Mouse (Mus musculus): Measurements from ENCODE around the gene Grin3b.

The Grin3b gene

DNA sequence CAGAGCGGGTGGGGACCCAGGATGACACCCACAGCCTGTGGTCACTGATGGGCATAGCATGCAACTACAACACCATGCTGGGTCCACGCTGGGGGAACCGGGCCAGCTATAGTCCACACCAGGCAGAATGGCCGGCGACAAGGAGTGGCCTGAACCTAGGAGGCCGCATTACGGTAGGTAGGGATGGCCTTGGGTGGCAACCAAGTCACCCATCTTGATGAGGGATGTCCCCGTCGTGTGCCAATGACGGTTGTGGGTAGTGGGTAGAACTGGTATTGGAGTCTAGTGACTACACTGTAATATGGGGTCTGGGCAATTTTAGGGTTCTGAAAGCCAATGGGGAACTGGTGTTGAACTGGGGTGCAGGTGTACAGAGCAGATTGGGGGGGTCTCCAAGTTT lies 46.4 kb downstream of the Grin3b start:
- DNase-seq (ENCODE audit: low spot score in 2 of 2), result no peak

DNA sequence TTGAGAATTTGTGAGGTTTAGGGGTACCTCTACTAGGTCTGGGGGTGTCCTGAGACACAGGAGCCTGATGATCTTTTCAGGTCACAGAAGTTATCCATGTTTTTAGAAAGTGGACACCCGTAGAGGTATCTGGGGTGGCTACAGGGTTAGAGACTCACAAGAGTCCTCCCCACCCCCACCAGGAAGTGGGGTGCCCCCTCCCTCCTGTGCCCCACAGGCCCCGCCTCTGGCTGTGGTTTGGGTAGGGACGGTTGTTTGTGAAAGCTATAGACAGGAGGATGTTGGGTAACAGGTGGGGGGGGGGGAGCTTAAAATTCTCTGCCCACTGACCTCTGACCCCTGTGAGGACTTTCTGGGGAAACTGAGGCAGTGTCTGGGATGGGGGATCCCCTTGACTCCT lies 46.8 kb downstream of the Grin3b start:
- peak; percentile 95 to 98 for DNase-seq (ENCODE audit: low spot score in 2 of 2)

DNA sequence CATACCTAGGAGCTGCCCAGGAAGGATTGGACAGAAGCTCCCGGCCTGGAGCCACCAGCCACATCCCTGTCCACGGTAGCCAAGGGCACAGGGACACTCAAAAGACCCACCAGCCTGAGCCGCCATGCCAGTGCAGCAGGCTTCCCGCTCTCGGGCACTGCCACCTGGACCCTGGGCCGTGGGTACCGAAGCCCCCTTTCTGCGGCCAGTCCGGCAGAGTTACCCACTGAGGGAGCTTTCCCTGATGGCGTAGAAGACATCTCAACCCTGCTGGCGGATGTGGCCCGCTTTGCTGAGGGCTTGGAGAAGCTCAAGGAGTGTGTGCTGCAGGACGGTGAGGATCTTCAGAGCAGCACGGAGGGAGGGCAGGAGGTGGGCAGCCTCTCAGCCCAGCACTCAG lies 47.3 kb downstream of the Grin3b start:
- DNase-seq (ENCODE audit: low spot score in 2 of 2), result peak; percentile 56 to 60

DNA sequence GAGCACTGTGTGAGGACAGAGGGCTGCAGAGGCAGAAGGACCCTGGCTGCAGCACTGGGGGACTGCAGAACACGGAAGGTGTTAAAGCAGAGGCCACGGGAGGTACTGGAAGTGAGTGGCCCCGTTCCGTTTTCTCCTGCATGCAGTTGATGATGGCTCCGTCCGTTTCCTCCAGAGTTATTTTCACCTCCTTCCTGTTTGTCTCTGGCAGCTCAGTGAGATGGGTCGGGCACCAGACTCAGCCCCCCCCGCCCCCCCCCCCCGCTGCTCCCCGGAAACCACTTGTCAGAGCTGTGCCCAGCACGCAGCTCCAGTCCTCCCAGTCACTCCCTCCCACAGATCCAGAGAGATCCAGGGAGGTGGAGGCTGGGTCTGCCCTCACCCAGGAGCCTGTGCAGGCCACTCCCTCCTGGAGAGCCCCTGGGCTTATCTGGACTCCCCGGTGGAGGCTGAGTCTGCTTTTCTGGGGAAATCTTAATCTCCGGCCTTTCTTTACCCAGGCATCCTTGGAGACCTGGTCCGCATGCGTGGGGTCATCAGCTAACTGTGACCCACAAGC lies 48.3 kb downstream of the Grin3b start:
- peak; percentile 51 to 58 for DNase-seq (ENCODE audit: low spot score in 2 of 2)

DNA sequence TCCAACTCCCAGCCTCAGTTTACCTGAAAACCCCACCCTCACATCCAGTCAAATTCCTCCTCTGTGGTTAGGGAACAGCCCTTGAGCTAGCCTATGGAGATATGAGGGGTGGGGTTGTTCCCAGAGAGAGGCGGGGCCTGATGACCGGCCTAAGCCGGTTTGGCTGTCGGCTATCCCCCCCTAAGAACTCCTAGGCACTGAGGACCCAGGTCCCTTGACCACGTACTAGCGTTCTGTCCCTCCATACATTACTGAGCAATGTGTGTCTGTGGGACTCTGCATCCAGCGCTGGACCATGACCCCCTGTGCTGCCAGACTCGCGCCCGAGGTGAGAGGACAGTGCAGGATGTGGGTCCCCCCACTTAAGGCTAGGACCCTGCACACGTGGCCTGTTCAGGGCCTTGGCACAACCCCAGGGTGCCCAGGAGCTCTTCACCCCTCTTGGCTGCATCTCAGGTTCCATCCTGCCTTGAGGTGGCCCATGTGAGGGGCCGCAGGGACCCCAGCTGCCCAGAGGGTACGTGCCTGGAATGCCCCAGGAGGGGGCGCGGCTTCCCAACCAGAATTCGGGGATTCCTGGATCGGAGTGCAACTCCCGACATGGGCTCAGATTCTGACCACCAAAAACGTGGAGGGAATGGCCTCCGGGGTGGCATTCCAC lies 49.1 kb downstream of the Grin3b start:
- no peak for DNase-seq (ENCODE audit: low spot score in 2 of 2)

DNA sequence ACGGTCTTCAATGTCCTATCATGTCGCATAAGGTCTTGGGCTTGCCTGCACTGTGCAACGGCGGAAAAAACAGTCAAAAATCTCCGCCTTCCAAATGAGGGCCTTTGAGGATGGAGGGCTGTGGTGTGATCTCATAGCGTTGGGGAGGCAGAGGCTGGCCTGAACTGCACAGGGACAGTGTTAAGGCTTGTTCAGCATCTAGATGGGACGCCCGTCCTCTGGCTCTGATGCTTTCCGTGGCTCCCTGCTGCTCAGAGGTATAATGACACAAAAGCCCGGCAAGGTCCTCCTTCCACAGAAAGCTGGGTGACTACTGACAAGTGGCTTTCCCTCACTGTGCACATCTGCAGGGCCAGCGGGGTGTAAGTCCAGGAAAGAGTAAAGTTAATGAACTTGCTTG lies 49.7 kb downstream of the Grin3b start:
- DNase-seq (ENCODE audit: low spot score in 2 of 2), result no peak

DNA sequence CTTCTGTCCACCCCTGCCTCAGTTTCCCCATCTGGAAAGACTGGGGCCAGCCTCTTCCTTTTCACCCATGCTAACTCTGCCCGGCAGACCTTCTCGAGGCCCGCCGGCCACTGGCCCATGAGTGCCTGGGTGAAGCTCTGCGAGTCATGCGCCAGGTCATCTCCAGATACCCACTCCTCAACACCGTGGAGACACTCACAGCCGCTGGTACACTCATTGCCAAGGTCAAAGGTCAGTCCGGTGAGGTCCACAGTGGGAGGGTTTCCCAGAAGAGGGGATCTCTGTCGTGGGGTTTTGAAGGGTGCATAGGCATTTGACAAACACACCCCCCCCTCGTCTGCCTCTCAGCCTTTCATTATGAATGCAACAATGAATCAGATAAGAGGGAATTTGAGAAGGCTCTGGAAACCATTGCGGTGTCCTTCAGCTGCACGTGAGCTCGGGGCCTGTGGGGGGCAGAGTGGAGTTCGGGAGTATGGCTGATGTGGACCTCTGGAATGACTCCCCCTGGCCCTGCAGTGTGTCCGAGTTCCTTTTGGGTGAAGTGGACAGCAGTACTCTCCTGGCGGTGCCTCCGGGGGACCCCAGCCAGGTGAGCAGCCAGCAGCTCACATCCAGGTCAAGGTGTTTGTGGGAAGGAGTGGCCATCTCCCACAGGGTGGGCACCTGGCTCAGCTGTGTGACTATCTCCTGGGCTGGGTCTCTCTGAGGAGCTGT lies 50.2 kb downstream of the Grin3b start:
- DNase-seq (ENCODE audit: low spot score in 2 of 2), result no peak

DNA sequence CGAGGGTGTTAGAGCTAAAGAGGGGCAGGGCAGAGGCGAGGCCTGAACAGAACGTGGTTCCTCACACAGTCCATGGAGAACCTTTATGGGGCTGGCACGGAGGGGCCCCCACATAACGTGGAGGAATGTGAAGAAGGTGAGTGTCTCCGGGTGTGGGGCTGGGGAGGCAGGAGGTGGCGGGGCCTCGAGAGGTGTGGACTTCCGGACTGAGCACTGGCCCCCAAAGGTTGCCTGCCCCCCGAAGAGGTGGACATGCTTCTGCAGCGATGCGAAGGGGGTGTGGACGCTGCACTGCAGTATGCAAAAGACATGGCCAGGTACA lies 50.8 kb downstream of the Grin3b start:
- DNase-seq (ENCODE audit: low spot score in 2 of 2), result no peak

DNA sequence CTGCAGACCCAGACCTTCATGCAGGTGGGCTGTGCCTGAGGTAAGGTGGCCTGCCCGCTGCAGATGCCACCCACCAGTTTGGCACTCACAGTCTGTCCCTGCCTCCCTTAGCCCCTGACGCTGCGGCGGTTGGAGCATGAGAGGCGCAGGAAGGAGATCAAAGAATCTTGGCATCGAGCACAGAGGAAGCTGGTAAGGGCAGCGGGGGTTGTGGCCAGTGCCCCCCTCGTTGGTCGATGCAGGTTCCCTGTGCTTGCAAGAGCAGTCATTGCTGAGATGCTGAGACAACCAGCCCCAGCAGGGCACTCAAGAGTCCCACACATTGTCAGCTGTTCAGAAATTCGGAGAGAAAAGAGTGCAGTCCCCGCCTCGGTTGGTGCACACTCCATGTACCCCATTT lies 51.6 kb downstream of the Grin3b start:
- DNase-seq (ENCODE audit: low spot score in 2 of 2), result peak in 1 of 2 experiments; percentile 52

DNA sequence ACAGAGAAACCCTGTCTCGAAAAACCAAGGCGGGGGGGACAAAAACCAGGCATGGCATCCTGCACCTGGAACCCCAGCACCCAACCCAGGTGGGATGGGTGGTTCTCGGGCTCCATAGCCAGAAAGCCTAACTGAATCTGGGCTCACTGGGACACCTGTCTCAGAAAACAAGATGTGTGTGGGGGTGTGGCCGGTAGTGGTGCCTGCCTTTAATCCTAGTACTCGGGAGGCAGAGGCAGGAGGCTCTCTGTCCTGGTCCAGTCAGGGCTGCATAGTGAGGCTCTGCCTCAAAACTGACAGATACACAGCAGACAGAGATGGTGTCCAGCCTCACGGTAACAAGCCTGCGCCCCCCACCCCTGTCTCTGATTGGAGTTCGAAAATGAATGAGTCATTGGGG lies 52.3 kb downstream of the Grin3b start:
- DNase-seq (ENCODE audit: low spot score in 2 of 2), result peak in 1 of 2 experiments; percentile 20

DNA sequence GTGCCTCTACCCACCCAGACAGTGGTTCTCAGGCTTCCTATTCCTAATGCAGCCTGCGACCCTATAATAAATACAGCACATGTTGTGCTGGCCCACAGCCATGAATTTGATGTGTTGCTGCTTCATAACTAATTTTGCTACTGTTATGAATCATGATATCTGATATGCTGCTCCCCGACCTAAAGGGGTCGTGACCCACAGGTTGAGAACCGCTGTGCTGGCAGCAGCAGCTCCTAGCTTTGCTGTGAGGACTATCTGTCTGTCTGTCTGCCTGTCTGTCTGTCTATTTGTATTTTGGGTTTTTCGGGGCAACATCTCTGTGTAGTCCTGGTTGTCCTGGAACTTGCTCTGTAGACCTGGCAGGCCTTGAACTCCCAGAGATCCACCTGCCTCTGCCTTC lies 53.2 kb downstream of the Grin3b start:
- no peak for DNase-seq (ENCODE audit: low spot score in 2 of 2)

DNA sequence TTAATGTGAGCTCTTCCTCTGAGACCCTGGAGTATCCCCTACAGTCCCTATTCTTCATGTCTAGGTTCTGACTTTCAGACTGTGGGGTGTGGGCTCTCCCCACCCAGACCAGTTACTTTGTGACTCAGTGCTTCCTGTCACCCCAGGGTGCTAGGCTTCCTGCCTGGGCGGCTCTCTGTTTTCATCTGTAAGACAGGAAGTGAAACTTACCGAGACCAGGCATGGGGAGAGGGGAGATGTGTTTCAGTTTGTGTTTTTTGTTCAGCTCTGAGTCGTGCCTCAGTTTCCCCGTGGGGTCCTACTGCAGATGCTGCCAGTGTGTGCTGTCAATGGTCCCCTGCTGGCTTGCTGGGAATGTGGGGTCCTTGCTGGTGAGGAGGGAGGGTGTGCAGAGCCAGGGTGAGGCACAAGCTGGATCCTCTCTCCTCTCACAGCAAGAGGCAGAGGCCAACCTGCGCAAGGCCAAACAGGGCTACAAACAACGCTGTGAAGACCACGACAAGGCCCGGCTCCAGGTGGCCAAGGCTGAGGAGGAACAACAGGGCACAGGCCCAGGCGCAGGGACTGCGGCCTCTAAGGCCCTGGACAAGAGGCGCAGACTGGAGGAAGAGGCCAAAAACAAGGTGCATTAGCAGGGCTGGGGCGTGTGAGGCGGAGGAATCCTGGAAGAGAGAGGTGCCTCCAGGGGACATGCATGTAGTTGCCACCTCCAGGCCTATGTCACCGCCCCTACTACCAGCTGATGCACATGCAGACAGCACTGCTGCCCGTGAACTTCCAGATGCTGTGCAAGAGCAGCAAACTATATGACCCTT lies 53.9 kb downstream of the Grin3b start:
- DNase-seq (ENCODE audit: low spot score in 2 of 2), result peak; percentile 79

DNA sequence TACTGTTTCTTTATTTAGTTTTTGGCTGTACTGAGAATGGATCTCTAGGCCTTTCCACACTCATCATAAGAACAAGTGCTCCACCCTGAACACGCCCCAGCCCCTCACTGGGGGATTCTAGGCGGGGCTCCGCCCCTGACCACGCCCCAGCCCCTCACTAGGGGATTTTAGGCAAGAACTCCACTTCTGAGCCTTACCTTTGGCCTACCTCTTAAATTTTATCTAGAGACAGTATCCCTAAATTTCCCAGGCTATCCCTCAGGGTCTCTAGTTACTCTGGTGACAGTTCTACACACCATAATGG lies 54.5 kb downstream of the Grin3b start:
- peak in 1 of 2 experiments; percentile 31 for DNase-seq (ENCODE audit: low spot score in 2 of 2)

DNA sequence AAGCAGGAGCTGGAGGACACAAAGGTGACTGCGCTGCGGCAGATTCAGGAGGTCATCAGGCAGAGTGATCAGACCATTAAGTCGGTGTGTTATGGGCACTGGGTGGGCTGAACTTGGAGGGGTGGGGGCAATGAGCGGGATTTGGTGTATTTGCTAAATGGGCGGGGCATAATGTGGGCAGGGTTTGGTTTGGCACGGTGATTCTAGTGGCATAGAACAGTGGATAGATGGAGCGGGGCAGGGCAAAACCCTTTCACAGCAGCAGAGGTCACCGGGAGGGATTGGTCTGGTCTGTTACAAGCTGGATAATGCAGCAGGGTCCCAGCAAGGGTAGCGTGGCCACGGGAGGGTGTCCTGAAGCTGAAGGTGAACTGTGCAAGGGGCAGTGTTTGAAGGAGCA lies 54.9 kb downstream of the Grin3b start:
- no peak for DNase-seq (ENCODE audit: low spot score in 2 of 2)

DNA sequence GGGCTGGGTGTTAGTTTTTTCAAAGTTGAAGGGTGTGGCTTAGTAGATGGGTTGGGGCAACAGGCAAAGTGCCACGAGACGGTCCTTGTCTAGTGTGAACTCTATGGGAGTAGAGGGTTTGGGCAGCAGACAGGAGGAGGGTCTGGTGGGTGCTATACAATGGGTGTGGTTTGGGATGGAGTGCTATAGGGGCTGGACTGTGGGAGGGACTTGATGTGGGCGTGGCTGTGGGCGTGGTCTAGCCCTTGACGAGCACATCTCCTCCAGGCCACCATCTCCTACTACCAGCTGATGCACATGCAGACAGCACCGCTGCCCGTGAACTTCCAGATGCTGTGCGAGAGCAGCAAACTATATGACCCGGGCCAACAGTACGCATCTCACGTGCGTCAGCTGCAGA lies 55.4 kb downstream of the Grin3b start:
- DNase-seq (ENCODE audit: low spot score in 2 of 2), result peak in 1 of 2 experiments; percentile 30
